Mouse (Mus musculus) forebrain, embryonic 10.5 days (tissue): ENCODE measurements at regions not wholly inside any gene's neighbourhood (a gene's known extent, or its start where the extent isn't known, plus 50 kb on each side); places are given as distances from the start of the nearest gene placed in this dataset.
A peak's percentile ranks its signal among the peaks of the same experiment; 100 is the strongest.

Experiments used
- DNase-seq: peaks from one replicate; pipeline ENCODE4 v3.0.0-alpha.2; 2017; ENCODE audit warnings: low spot score; ENCODE audit errors: extremely low spot score
- H3K27ac ChIP-seq: fragments of 300-500 bp; sonication (generic); 2 replicates; pipeline ENCODE4 v1.5.1; 2016; ENCODE audit warnings: mild to moderate bottlenecking
- H3K27me3 ChIP-seq: fragments of 300-500 bp; sonication (generic); 2 replicates; pipeline ENCODE4 v1.6.1; 2016; ENCODE audit warnings: mild to moderate bottlenecking; ENCODE audit not compliant: poor library complexity, severe bottlenecking
- H3K36me3 ChIP-seq: fragments of 300-500 bp; sonication (generic); replicated peaks from 2 replicates; pipeline ENCODE4 v1.6.1; 2016; ENCODE audit warnings: mild to moderate bottlenecking, moderate library complexity
- H3K4me1 ChIP-seq: fragments of 300-500 bp; sonication (generic); 2 replicates; pipeline ENCODE4 v1.6.1; 2016
- H3K4me3 ChIP-seq: fragments of 300-500 bp; sonication (generic); 2 replicates; pipeline ENCODE4 v1.5.1; 2016; ENCODE audit warnings: mild to moderate bottlenecking, moderate library complexity
- H3K9me3 ChIP-seq: fragments of 300-500 bp; sonication (generic); 2 replicates; pipeline ENCODE4 v1.6.1; 2016; ENCODE audit warnings: mild to moderate bottlenecking, moderate library complexity
- WGBS: fragments of 180-500 bp; shearing (Covaris S2); methylation state at CpG from one replicate; pipeline ENCODE4 v1.1.7; 2016; 5-methylcytosine and 5-hydroxymethylcytosine counted together

GRCm38 (mm10) chr2:166388050-166388449 lies 232.6 kb upstream of the Sulf2 start:
- H3K36me3 ChIP-seq: no peaks in the 10 kb centered on the region
- 0 out of 2 replicates have a peak, but pooled peaks cover 2% of the 10 kb centered on the region for H3K27me3 ChIP-seq
- peak; percentile 45 for DNase-seq
- no peaks in the 10 kb centered on the region for H3K9me3 ChIP-seq
- H3K27ac ChIP-seq: 0 out of 2 replicates have a peak overlapping the region, but pooled peaks have one; percentile 41
- no peak overlapping the region for H3K4me3 ChIP-seq
- 58% methylated on average over 6 of the region's 6 CpGs for WGBS
- peaks cover 70% of the 10 kb centered on the region for H3K4me1 ChIP-seq

- Histone ChIP-seq H3K4me1 (peaks cover 76% of the 10 kb centered on the region), H3K27me3 (0 out of 2 replicates have a peak, but pooled peaks cover 2% of the 10 kb centered on the region), H3K36me3 (no peaks in the 10 kb centered on the region), H3K27ac (0 out of 2 replicates have a peak overlapping the region, but pooled peaks have one; percentile 9), H3K4me3 (no peak overlapping the region), H3K9me3 (no peaks in the 10 kb centered on the region)
- WGBS: 75% methylated on average over 5 of the region's 5 CpGs
- no peak for DNase-seq
These were observed 231.4 kb upstream of the Sulf2 start for GRCm38 (mm10) chr2:166386817-166387216.

- 0 out of 2 replicates have a peak, but pooled peaks cover 2% of the 10 kb centered on the region for H3K27me3 ChIP-seq
- peak overlapping the region; percentile 66; the same call in 1 of the 2 replicates for H3K27ac ChIP-seq
- no peak for DNase-seq
- H3K4me1 ChIP-seq: peaks cover 54% of the 10 kb centered on the region
- H3K4me3 ChIP-seq: no peak overlapping the region
- H3K36me3 ChIP-seq: no peaks in the 10 kb centered on the region
- no peaks in the 10 kb centered on the region for H3K9me3 ChIP-seq
- 60% methylated on average over 6 of the region's 6 CpGs for WGBS
These were observed 229.1 kb upstream of the Sulf2 start for GRCm38 (mm10) chr2:166384583-166384982.

- Histone ChIP-seq H3K4me1 (peaks cover 50% of the 10 kb centered on the region), H3K27me3 (0 out of 2 replicates have a peak, but pooled peaks cover 2% of the 10 kb centered on the region), H3K36me3 (no peaks in the 10 kb centered on the region), H3K27ac (no peak overlapping the region), H3K9me3 (no peaks in the 10 kb centered on the region), H3K4me3 (no peak overlapping the region)
- DNase-seq: no peak
- 91% methylated on average over 5 of the region's 5 CpGs for WGBS
These were observed 227.9 kb upstream of the Sulf2 start for GRCm38 (mm10) chr2:166383356-166383755.

GRCm38 (mm10) chr2:166382180-166382579 lies 226.7 kb upstream of the Sulf2 start:
- WGBS: 80% methylated on average over 7 of the region's 7 CpGs
- H3K9me3 ChIP-seq: no peaks in the 10 kb centered on the region
- DNase-seq: no peak
- no peaks in the 10 kb centered on the region for H3K36me3 ChIP-seq
- no peak overlapping the region for H3K4me3 ChIP-seq
- H3K27me3 ChIP-seq: 0 out of 2 replicates have a peak, but pooled peaks cover 7% of the 10 kb centered on the region
- H3K27ac ChIP-seq: peak overlapping the region; percentile 2; the same call in 1 of the 2 replicates
- H3K4me1 ChIP-seq: peaks cover 46% of the 10 kb centered on the region

GRCm38 (mm10) chr2:166380854-166381253 lies 225.4 kb upstream of the Sulf2 start:
- H3K4me1 ChIP-seq: peaks cover 43% of the 10 kb centered on the region
- 90% methylated on average over 9 of the region's 9 CpGs for WGBS
- H3K27ac ChIP-seq: 0 out of 2 replicates have a peak overlapping the region, but pooled peaks have one; percentile 35

GRCm38 (mm10) chr2:166378325-166378724 lies 222.9 kb upstream of the Sulf2 start:
- WGBS: 64% methylated on average over 3 of the region's 3 CpGs
- H3K27me3 ChIP-seq: 0 out of 2 replicates have a peak, but pooled peaks cover 5% of the 10 kb centered on the region
- H3K4me1 ChIP-seq: peaks cover 21% of the 10 kb centered on the region
- peaks cover 8% of the 10 kb centered on the region; the same call in 1 of the 2 replicates for H3K9me3 ChIP-seq
- DNase-seq: no peak
- 0 out of 2 replicates have a peak overlapping the region, but pooled peaks have one; percentile 1 for H3K27ac ChIP-seq
- no peak overlapping the region for H3K4me3 ChIP-seq
- H3K36me3 ChIP-seq: no peaks in the 10 kb centered on the region

More at GRCm38 (mm10) chr2:166380854-166381253, 225.4 kb upstream of the Sulf2 start:
- no peak for DNase-seq
- H3K9me3 ChIP-seq: no peaks in the 10 kb centered on the region
- no peaks in the 10 kb centered on the region for H3K36me3 ChIP-seq
- H3K27me3 ChIP-seq: 0 out of 2 replicates have a peak, but pooled peaks cover 6% of the 10 kb centered on the region
- no peak overlapping the region for H3K4me3 ChIP-seq

GRCm38 (mm10) chr2:166377329-166377728 lies 221.9 kb upstream of the Sulf2 start:
- H3K9me3 ChIP-seq: peaks cover 8% of the 10 kb centered on the region; the same call in 1 of the 2 replicates
- H3K4me3 ChIP-seq: no peak overlapping the region
- H3K4me1 ChIP-seq: peaks cover 15% of the 10 kb centered on the region
- DNase-seq: no peak
- H3K27me3 ChIP-seq: 0 out of 2 replicates have a peak, but pooled peaks cover 5% of the 10 kb centered on the region
- peak overlapping the region; percentile 66 for H3K27ac ChIP-seq
- no peaks in the 10 kb centered on the region for H3K36me3 ChIP-seq
- WGBS: 67% methylated on average over 3 of the region's 3 CpGs

- 93% methylated on average over 12 of the region's 12 CpGs for WGBS
- DNase-seq: no peak
- Histone ChIP-seq H3K27ac (no peak overlapping the region), H3K9me3 (peaks cover 8% of the 10 kb centered on the region; the same call in 1 of the 2 replicates), H3K4me3 (no peak overlapping the region), H3K36me3 (no peaks in the 10 kb centered on the region), H3K27me3 (0 out of 2 replicates have a peak, but pooled peaks cover 5% of the 10 kb centered on the region), H3K4me1 (peaks cover 13% of the 10 kb centered on the region)
These were observed 220.2 kb upstream of the Sulf2 start for GRCm38 (mm10) chr2:166375639-166376038.

GRCm38 (mm10) chr2:166370776-166371175 lies 215.3 kb upstream of the Sulf2 start:
- Histone ChIP-seq H3K36me3 (no peaks in the 10 kb centered on the region), H3K4me3 (no peak overlapping the region), H3K9me3 (peaks cover 13% of the 10 kb centered on the region; the same call in 1 of the 2 replicates), H3K4me1 (peaks cover 9% of the 10 kb centered on the region), H3K27ac (no peak overlapping the region), H3K27me3 (no peaks in the 10 kb centered on the region)
- 91% methylated on average over 6 of the region's 6 CpGs for WGBS
- no peak for DNase-seq

GRCm38 (mm10) chr2:166361645-166362044 lies 206.2 kb upstream of the Sulf2 start:
- H3K4me1 ChIP-seq: peaks cover 18% of the 10 kb centered on the region
- WGBS: 90% methylated on average over 6 of the region's 6 CpGs
- H3K27ac ChIP-seq: no peak overlapping the region
- H3K36me3 ChIP-seq: no peaks in the 10 kb centered on the region
- H3K9me3 ChIP-seq: 0 out of 2 replicates have a peak, but pooled peaks cover 3% of the 10 kb centered on the region
- DNase-seq: no peak
- 0 out of 2 replicates have a peak, but pooled peaks cover 3% of the 10 kb centered on the region for H3K27me3 ChIP-seq
- H3K4me3 ChIP-seq: no peak overlapping the region

- no peaks in the 10 kb centered on the region for H3K36me3 ChIP-seq
- H3K27me3 ChIP-seq: 0 out of 2 replicates have a peak, but pooled peaks cover 3% of the 10 kb centered on the region
- DNase-seq: no peak
- whole genome bisulfite sequencing: 84% methylated on average over 3 of the region's 3 CpGs
- peaks cover 16% of the 10 kb centered on the region for H3K4me1 ChIP-seq
- H3K4me3 ChIP-seq: no peak overlapping the region
- no peak overlapping the region for H3K27ac ChIP-seq
- H3K9me3 ChIP-seq: 0 out of 2 replicates have a peak, but pooled peaks cover 2% of the 10 kb centered on the region
These were observed 205.3 kb upstream of the Sulf2 start for GRCm38 (mm10) chr2:166360786-166361185.

GRCm38 (mm10) chr2:166359995-166360394 lies 204.5 kb upstream of the Sulf2 start:
- H3K27ac ChIP-seq: peak overlapping the region; percentile 36; the same call in 1 of the 2 replicates
- peaks cover 19% of the 10 kb centered on the region for H3K4me1 ChIP-seq
- DNase-seq: no peak
- no peak overlapping the region for H3K4me3 ChIP-seq
- no peaks in the 10 kb centered on the region for H3K9me3 ChIP-seq
- 0 out of 2 replicates have a peak, but pooled peaks cover 3% of the 10 kb centered on the region for H3K27me3 ChIP-seq
- 78% methylated on average over 13 of the region's 13 CpGs for WGBS
- H3K36me3 ChIP-seq: no peaks in the 10 kb centered on the region
